Mouse (Mus musculus): ENCODE results near the gene Zfp865.

Gene Zfp865

DNA sequence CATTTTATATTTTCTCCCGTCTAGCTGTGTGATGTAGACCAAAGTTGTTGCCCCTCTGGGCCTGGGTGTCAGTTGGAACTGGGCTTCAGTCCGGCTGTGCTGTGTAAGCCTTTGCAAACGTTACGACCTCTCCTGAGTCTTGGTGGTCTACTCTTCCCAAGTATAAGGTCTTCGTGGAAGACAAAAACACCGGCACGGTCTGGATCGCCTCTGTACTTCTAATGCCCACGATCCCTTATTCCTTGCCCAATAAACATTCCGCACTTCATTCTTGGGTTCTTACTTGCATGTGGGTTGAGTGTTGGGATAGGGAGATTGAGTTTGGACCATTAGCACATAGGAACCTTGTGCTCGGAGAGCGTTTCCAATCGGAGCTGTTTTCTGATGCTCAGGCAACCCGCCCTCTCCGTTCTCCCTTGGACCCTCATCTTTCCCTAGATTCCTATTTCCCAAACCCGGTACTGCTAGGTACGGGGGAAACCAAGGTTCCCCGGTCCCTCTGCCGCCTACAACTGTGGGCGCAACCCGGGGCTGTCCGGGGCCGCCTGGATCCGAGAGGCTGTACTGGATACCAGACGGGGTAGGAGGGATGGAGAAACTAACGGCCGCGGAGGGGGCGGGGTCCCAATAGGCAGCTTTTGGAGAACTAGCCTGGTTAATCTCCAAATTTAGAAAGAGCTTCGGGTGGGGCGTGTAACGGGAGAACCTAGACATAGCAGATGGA lies 33.4 kb downstream of the Zfp865 start:
- POLR2A ChIA-PET: interaction anchor here (0.6 to 8.5 kb wide), 28 partner anchors 7 to 301 kb away, joined by 3 to 114 read pairs (median 4); partner anchors contain the start of genes U2af2 (in 4 of the 4), Fiz1 (in 3 of the 4), Zfp524 (in 3 of the 4) and Ccdc106 (in 2 of the 4)
- CTCF ChIA-PET: interaction anchor here in 2 of 4 experiments (0.7 to 1.1 kb wide), 3 partner anchors 40 to 130 kb away, joined by 3 to 4 read pairs (median 4); partner anchors contain the start of genes Fiz1 (in 1 of the 2) and Zfp524 (in 1 of the 2)

DNA sequence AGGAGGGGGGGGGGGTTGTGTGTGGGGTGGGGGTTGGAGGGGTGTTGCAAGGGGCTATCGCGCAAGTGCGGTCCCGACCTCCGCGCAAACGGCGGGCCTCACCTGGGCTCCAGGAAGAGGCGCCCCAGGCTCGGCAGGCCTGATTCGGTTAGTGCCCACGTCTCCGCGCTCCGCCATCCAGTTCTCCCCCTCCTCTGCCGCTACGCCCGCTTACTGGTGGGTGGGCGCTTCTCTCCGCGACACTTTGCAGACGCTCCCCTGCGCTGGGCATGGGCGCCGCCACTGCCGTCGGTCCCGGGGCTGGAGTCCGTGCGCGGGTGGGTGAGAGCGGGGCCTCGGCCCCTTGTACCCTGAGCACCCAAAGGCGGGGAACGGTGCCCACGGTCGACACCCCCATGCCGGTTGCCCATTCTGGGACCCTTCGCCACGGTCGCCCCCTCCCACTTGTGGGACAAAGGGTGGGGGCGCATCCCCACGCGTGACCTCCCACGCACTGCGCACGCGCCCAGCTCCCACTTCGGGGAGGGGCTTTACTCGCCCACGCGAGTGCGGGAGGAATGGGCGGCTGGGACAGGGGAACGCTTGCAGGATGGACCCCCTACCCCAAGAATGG lies 36.6 kb downstream of the Zfp865 start:
- ChIA-PET CTCF (no interaction called here), POLR2A (interaction anchor here in 2 of 4 experiments (0.6 to 8.5 kb wide), 9 partner anchors 16 to 304 kb away, joined by 3 to 114 read pairs (median 3); partner anchors contain the start of genes Fiz1 (in 2 of the 2), Zfp524 (in 2 of the 2), Ccdc106 (in 1 of the 2) and Cox6b2 (in 1 of the 2))

DNA sequence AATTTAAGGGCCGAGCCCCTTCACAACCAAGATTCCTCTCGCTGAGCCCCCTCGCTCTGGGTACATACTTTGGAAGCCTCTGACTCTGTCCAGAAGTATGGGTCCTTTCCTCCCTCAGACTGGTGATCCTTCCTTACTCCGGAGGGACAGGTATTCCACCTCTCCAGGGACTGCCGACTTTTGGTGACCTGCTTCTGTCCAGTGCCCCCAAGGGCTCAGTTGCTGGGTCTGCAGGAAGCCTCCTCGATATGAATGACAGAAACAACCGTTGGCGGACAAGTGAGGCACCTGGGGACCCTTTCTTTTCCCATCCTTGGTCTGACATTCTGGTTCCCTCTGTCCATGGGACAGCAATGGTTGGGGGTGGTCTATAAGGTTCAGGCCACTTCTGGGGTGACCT lies 37.2 kb downstream of the Zfp865 start:
- ChIA-PET CTCF (interaction anchor here in 1 of 4 experiments (2.0 kb wide), 1 partner anchor 40 kb away, joined by 4 read pairs; no protein-coding TSS in a partner anchor), POLR2A (interaction anchor here in 3 of 4 experiments (0.6 to 10.0 kb wide), 7 partner anchors 14 to 245 kb away, joined by 3 to 221 read pairs (median 3); partner anchors contain the start of genes Ccdc106 (in 2 of the 3), Fiz1 (in 2 of the 3), Gm44973 (in 2 of the 3) and Zfp524 (in 2 of the 3))

DNA sequence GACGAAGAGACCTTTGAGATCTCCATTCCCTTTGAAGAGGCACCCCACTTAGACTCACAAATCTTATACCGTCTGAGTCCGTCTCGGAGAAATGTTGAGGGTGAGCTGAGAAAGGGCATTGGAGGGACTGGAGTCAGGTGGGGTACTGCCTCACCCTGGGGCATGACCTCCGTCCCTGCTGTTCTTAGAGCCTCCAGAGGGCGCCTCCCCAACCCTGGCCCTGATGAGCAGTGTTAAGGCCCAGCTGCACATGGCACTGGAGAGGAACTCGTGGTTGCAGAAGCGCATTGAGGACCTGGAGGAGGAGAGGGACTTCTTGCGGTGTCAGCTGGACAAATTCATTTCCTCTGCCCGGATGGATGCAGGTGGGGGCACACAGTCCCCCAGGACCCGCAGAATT lies 37.6 kb downstream of the Zfp865 start:
- CTCF ChIA-PET: interaction anchor here in 2 of 4 experiments (0.9 to 2.0 kb wide), 2 partner anchors 10 to 40 kb away, joined by 3 to 4 read pairs; no protein-coding TSS in a partner anchor

DNA sequence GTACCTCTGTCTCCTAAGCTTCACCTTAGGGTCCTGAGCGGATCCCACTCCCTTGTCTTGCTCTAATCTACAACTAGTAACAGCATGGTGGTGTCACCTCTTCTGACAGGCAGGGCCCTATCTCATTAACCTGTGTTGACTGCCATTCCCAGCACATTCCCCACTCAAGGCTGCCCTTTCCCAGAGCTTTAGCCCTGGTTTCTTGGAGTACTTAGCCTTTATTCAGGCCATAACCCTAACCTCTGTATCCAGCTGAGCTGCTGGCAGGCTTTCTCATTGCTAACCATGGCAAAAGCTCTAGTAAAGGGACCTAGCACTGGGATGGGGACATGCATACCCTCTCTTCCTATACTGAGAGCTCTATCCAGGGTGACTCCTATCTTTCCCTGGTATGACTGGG lies 38.5 kb downstream of the Zfp865 start:
- ChIA-PET CTCF (interaction anchor here in 2 of 4 experiments (0.9 to 2.0 kb wide), 3 partner anchors 11 to 50 kb away, joined by 3 to 4 read pairs (median 3); no protein-coding TSS in a partner anchor), POLR2A (interaction anchor here in 3 of 4 experiments (0.8 to 10.0 kb wide), 10 partner anchors 7 to 266 kb away, joined by 3 to 240 read pairs (median 11); partner anchors contain the start of genes Ccdc106 (in 2 of the 3), Fiz1 (in 2 of the 3), Gm44973 (in 2 of the 3) and Zfp524 (in 2 of the 3))

More for the DNA sequence above, 37.6 kb downstream of the Zfp865 start:
- POLR2A ChIA-PET: interaction anchor here in 3 of 4 experiments (0.6 to 10.0 kb wide), 12 partner anchors 13 to 265 kb away, joined by 3 to 240 read pairs (median 3); partner anchors contain the start of genes Ccdc106 (in 2 of the 3), Fiz1 (in 2 of the 3), Gm44973 (in 2 of the 3) and Zfp524 (in 2 of the 3)

DNA sequence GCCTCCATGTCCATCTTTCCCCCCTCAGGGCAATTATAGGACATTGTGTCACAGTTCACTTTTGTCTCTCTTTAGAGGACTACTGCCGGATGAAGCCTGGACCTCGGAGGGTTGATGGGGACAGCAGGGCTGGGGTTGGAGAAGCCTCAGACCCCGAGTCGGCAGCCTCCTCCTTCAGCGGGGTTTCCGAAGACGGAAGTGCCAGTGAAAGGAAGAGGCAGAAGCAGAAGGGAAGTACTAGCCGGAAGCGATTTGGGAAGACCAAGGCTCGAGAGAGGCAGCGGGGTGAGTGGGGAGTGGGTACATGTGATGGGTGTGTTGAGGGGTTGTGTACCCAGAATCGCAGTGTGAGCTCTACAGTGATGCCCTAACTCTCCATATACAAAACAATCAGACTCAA lies 39.2 kb downstream of the Zfp865 start:
- POLR2A ChIA-PET: interaction anchor here in 3 of 4 experiments (0.7 to 10.0 kb wide), 18 partner anchors 8 to 1303 kb away, joined by 3 to 240 read pairs (median 16); partner anchors contain the start of genes Ccdc106 (in 2 of the 3), Fiz1 (in 2 of the 3), Gm44973 (in 2 of the 3) and Zfp524 (in 2 of the 3)

DNA sequence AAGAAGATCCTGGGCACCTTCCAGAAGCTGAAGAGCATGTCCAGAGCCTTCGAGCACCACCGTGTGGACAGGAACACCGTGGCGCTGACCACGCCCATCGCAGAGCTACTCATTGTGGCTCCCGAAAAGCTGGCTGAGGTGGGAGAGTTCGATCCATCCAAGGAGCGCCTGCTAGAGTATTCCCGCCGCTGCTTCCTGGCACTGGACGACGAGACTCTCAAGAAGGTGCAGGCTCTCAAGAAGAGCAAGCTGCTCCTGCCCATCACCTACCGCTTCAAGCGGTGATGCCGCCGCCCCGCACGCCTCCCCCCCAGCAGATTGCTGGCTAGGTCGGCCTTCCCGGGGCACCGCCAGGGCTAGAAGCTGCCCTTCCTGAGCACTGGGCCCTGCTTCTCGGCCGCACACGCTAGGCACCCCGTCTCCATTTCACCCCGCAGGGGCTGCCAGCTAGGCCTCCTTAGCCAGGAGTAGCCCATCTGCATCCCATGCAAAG lies 40.1 kb downstream of the Zfp865 start:
- ChIA-PET POLR2A (interaction anchor here (0.6 to 10.0 kb wide), 50 partner anchors 8 to 1302 kb away, joined by 3 to 240 read pairs (median 5); partner anchors contain the start of genes Zfp580 (in 4 of the 4), Ube2s (in 3 of the 4), Ccdc106 (in 2 of the 4) and Cox6b2 (in 2 of the 4)), CTCF (interaction anchor here (0.6 to 2.9 kb wide), 35 partner anchors 9 to 1067 kb away, joined by 3 to 33 read pairs (median 3); partner anchors contain the start of genes Fiz1 (in 2 of the 4), Gm44973 (in 2 of the 4), Zfp784 (in 2 of the 4) and Ccdc106 (in 1 of the 4))

More for the DNA sequence above, 39.2 kb downstream of the Zfp865 start:
- CTCF ChIA-PET: interaction anchor here in 3 of 4 experiments (0.9 to 2.2 kb wide), 11 partner anchors 21 to 1067 kb away, joined by 3 to 11 read pairs (median 4); partner anchors contain the start of genes Rasl2-9 (in 1 of the 3) and Zfp784 (in 1 of the 3)

DNA sequence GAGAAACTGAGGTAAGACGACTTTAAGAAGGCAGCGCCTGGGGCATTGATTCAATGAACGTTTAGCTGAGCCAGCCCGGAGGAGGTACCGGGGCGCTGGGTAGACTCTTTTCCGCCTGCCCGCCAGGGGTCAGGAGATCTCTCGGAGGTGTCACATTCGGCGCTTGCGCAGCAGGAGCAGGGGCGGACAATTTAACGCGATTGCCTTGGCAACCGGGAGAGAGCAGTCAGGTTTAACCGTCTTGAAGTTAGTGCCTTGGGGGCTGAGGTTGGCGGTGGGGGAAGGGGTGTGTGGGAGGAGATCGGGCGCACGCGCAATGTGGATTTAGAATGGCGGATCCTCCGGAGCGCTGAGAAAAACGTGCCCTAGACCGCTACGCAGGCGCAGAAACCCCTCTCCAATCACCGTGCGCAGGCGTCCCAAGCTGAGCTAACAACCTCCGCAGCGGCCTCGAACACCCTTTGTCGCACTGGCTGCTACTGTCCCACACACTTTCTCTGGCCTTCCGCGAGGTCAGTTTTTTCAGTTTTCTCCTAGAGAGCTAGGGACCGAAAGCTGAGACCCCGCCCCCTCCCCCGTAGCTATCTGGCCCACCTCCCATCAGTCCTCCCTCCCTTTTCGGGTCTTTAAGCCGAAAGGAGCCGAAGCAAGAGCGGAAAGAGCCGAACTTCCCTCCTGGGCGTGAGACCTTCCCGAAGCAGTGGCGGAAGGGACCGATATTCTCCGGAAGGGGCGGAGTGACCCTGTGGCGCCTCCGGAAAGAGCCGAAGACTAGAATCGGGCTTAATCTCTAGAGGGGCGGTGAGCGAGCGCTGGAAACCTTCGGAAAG lies 41.0 kb downstream of the Zfp865 start:
- ChIA-PET POLR2A (interaction anchor here (0.6 to 10.0 kb wide), 78 partner anchors 8 to 1916 kb away, joined by 3 to 240 read pairs (median 4); partner anchors contain the start of genes Fiz1 (in 4 of the 4), Gm44973 (in 4 of the 4), Zfp580 (in 4 of the 4) and Ccdc106 (in 3 of the 4)), CTCF (interaction anchor here (0.6 to 2.9 kb wide), 29 partner anchors 10 to 537 kb away, joined by 3 to 33 read pairs (median 4); partner anchors contain the start of genes Fiz1 (in 2 of the 4), Gm44973 (in 2 of the 4), Ccdc106 (in 1 of the 4) and Rasl2-9 (in 1 of the 4))

DNA sequence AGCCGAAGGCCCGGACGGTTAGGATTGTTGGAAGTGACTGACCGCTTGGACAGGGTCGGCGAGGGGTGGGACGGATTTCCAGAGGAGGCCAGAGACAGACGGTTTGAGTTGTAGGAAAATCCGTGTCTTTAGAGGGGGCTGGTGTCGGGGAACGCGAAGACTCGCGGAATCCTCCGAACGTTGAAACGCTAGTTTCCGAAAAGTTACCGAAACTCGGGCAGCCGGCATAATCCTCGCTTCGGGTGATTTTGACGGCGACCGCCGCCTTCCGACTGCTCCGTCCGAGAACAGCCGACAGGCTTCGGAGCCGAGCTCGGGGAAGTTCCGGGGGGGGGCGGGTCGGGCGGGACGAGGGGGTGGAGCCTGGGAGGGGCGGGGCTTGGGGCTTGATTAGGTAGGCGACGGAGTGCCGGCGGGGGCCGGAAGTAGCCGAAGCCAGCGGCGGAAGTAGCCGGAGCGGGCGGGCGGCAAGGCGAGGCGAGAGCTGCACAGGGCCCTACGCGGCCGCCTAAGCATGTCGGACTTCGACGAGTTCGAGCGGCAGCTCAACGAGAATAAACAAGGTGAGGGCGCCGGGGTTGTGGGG lies 41.7 kb downstream of the Zfp865 start, which contains the start of gene U2af2:
Gene U2af2, plus strand, starts transcription at position 370 of the 586 bp plus-strand sequence.
- CTCF ChIA-PET: interaction anchor here (0.6 to 2.9 kb wide), 12 partner anchors 11 to 541 kb away, joined by 3 to 33 read pairs (median 4); partner anchors contain the start of genes Ccdc106 (in 1 of the 4), Fiz1 (in 1 of the 4), Gm44973 (in 1 of the 4) and Zfp524 (in 1 of the 4)

DNA sequence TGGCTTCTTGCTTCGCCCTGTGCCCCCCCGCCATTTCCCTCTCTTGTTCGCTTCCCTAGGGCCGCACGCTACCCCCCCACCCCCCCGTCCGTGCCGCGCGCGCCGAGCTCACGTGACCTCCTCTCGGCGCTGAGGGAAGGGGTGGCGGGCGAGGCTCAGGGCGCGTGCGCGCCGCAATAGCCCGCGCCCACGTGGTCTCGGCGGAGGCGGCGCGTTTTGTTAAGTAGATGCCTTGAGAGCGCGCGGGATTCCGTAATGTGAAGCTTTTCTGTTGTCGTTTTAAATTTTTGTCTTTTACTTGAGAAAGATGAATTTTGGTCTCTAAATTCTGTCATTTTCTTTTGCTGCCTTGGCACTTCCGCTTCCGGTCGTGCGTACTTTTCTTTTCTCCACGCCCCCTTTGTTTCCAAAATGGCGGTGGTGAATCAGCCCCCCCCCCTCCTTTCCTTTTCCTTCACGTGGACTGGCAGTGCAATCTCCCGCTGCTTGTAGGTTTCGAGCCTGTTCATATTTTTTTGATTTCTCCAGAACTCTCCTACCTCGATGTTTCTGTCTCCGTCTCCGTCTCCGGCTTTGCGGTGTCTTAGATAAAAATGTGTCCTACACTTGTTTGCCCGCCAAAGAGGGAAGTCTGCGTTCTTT lies 42.3 kb downstream of the Zfp865 start:
- ChIA-PET CTCF (interaction anchor here in 1 of 4 experiments (0.6 to 2.9 kb wide), 4 partner anchors 12 to 542 kb away, joined by 3 to 33 read pairs (median 4); partner anchors contain the start of gene Zfp580), POLR2A (interaction anchor here (0.6 to 10.0 kb wide), 57 partner anchors 8 to 1110 kb away, joined by 3 to 240 read pairs (median 5); partner anchors contain the start of genes Fiz1 (in 4 of the 4), Gm44973 (in 4 of the 4), Zfp524 (in 3 of the 4) and Zfp580 (in 3 of the 4))

More for the DNA sequence above, 41.7 kb downstream of the Zfp865 start, which contains the start of gene U2af2:
- POLR2A ChIA-PET: interaction anchor here (0.6 to 10.0 kb wide), 75 partner anchors 8 to 1916 kb away, joined by 3 to 240 read pairs (median 4); partner anchors contain the start of genes Fiz1 (in 4 of the 4), Gm44973 (in 4 of the 4), Zfp580 (in 4 of the 4) and Ccdc106 (in 3 of the 4)

DNA sequence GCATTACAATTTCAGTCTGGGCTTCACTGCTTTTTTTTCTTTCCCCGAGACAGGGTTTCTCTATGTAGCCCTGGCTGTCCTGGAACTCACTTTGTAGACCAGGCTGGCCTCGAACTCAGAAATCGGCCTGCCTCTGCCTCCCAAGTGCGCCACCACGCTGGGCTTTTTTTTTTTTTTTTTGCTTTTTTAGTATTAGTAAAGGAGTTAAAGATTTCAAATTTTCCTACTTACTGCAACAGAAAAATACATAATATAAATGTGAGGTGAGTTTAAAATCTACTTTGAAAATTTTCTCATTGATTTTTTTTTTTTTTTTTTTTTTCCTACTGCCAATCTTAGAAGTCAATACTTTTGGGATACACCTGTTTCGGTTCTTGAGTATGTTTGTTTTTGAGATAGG lies 44.7 kb downstream of the Zfp865 start:
- CTCF ChIA-PET: no interaction called here
- POLR2A ChIA-PET: interaction anchor here in 3 of 4 experiments (1.0 to 10.0 kb wide), 11 partner anchors 9 to 312 kb away, joined by 3 to 240 read pairs (median 8); partner anchors contain the start of genes Ccdc106 (in 2 of the 3), Fiz1 (in 2 of the 3), Gm44973 (in 2 of the 3) and Zfp524 (in 2 of the 3)

DNA sequence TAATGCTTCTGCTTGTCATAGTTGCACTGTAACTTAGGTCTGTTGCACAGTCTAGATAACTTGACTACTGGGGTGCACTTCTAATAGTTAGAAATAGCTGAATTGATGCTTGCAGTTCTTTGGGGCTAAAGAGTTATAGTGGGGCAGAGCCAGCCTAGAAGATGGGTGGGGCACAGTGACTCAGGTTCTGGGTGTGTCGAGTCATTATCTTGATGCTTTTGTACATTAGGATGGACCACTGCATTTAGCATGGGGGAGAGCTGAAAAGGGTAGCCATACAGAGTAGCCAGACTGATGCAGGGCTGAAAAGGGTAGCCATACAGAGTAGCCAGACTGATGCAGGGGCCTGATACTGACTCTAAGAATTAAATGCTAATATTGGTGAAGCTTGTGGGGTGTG lies 53.4 kb downstream of the Zfp865 start:
- CTCF ChIA-PET: interaction anchor here in 1 of 4 experiments (1.0 to 1.3 kb wide), 2 partner anchors 13 to 14 kb away, joined by 3 read pairs; no protein-coding TSS in a partner anchor
- POLR2A ChIA-PET: interaction anchor here (0.5 to 9.5 kb wide), 17 partner anchors 8 to 1270 kb away, joined by 3 to 240 read pairs (median 4); partner anchors contain the start of genes U2af2 (in 2 of the 4), Fiz1 (in 1 of the 4) and Gm3854 (in 1 of the 4)

DNA sequence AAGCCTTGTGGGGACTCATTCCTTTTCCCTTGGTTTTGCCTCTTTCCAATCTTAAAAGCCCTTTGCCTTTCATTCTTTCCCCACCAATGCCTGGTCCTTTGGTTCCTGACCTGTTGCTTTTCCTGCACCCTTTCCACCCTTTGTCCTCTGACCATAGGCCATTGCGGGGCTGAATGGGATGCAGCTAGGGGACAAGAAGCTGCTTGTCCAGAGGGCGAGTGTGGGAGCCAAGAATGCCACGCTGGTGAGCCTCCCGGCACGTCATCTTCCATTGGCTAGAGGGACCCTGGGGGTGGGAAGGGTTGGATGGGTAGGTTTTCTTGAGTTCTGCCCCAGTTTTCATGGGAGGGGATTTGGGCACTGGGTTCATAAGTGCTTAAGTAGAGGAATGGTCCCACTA lies 54.8 kb downstream of the Zfp865 start:
- CTCF ChIA-PET: interaction anchor here in 2 of 4 experiments (0.6 to 1.3 kb wide), 2 partner anchors 15 to 163 kb away, joined by 3 to 6 read pairs; no protein-coding TSS in a partner anchor
- POLR2A ChIA-PET: interaction anchor here in 3 of 4 experiments (0.7 to 9.5 kb wide), 13 partner anchors 8 to 250 kb away, joined by 3 to 240 read pairs (median 8); partner anchors contain the start of genes U2af2 (in 2 of the 3), Fiz1 (in 1 of the 3), Gm44973 (in 1 of the 3) and Zfp524 (in 1 of the 3)

DNA sequence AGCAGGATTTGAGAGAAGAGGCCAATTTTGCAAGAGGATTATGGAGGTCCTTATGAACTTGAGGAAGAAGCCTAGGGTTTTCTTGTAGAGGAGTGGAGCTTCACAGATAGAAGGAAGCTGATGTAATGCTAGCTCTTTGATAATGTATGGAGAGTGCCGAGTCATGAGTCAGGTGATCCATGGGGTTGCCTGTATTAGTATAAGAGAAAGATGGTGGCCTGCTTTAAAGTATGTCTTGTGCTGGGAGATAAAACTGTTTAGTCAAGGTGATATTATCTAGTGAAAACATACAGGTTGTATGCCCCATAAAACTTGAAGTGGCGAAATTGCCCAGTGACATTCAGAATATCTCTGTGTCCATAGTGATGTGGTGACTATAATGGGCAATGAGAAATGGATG lies 56.8 kb downstream of the Zfp865 start:
- ChIA-PET CTCF (interaction anchor here in 1 of 4 experiments (0.5 to 0.6 kb wide), 2 partner anchors 25 to 1147 kb away, joined by 3 to 4 read pairs; partner anchors contain the start of gene Zfp580), POLR2A (interaction anchor here in 3 of 4 experiments (0.8 to 9.5 kb wide), 19 partner anchors 10 to 1182 kb away, joined by 3 to 240 read pairs (median 4); partner anchors contain the start of genes U2af2 (in 2 of the 3), Ccdc106 (in 1 of the 3), Fiz1 (in 1 of the 3) and Gm44973 (in 1 of the 3))

Measured in embryonic stem cell, embryonic (primary cell).